Mouse (Mus musculus) embryo, embryonic 10.5 days (tissue): ENCODE measurements around the gene Acacb.

ENCODE experiments used
- DNase-seq: peaks from one replicate; pipeline ENCODE4 v3.0.0-alpha.2; 2015; ENCODE audit warnings: low spot score

The Acacb gene

GRCm38 (mm10) chr5:114176548-114177400, 30.4 kb downstream of the Acacb start:
- DNase-seq, result no peak

- DNase-seq, result no peak
Observed at GRCm38 (mm10) chr5:114177966-114178719, 31.8 kb downstream of the Acacb start.

GRCm38 (mm10) chr5:114179541-114179940, 33.2 kb downstream of the Acacb start:
- DNase-seq, result no peak

- DNase-seq, result no peak
Observed at GRCm38 (mm10) chr5:114183493-114183892, 37.2 kb downstream of the Acacb start.

GRCm38 (mm10) chr5:114187108-114187507, 40.8 kb downstream of the Acacb start:
- no peak for DNase-seq

- peak; percentile 2 for DNase-seq
Observed at GRCm38 (mm10) chr5:114188900-114189464, 42.6 kb downstream of the Acacb start.

- no peak for DNase-seq
Observed at GRCm38 (mm10) chr5:114194161-114194560, 47.8 kb downstream of the Acacb start.

GRCm38 (mm10) chr5:114199116-114199777, 52.9 kb downstream of the Acacb start:
- DNase-seq, result peak; percentile 43

GRCm38 (mm10) chr5:114206158-114206557, 59.8 kb downstream of the Acacb start:
- DNase-seq, result no peak

- DNase-seq, result no peak
Observed at GRCm38 (mm10) chr5:114213183-114213582, 66.8 kb downstream of the Acacb start.

GRCm38 (mm10) chr5:114218771-114219170, 72.4 kb downstream of the Acacb start:
- DNase-seq, result no peak

GRCm38 (mm10) chr5:114226051-114226450, 79.7 kb downstream of the Acacb start:
- DNase-seq, result no peak

GRCm38 (mm10) chr5:114228901-114229300, 82.6 kb downstream of the Acacb start:
- DNase-seq, result no peak

GRCm38 (mm10) chr5:114238924-114239323, 92.6 kb downstream of the Acacb start:
- no peak for DNase-seq

- DNase-seq, result no peak
Observed at GRCm38 (mm10) chr5:114239737-114240136, 93.4 kb downstream of the Acacb start.

- DNase-seq, result no peak
Observed at GRCm38 (mm10) chr5:114246465-114246864, 100.1 kb downstream of the Acacb start.

GRCm38 (mm10) chr5:114248174-114248589, 101.8 kb downstream of the Acacb start:
- DNase-seq, result peak; percentile 90

GRCm38 (mm10) chr5:114259495-114259894, 113.2 kb downstream of the Acacb start:
- DNase-seq, result no peak

- no peak for DNase-seq
Observed at GRCm38 (mm10) chr5:114261494-114261893, 115.2 kb downstream of the Acacb start.

- DNase-seq, result no peak
Observed at GRCm38 (mm10) chr5:114264030-114264459, 117.7 kb downstream of the Acacb start.

GRCm38 (mm10) chr5:114264791-114265190, 118.5 kb downstream of the Acacb start:
- DNase-seq, result no peak

- DNase-seq, result no peak
Observed at GRCm38 (mm10) chr5:114268646-114269045, 122.3 kb downstream of the Acacb start.
